Mouse (Mus musculus) liver, embryonic 14.5 days (tissue): ENCODE data around the gene Inhbb. TPM values are rescaled to one million over a fixed set of nuclear protein-coding genes. Genes with fewer than 3 reads are reported as not detected.

Source experiments
- ATAC-seq: fragments of 200-750 bp; cut with Nextera tagmentation; 2 replicates; pipeline ENCODE4 v1.8.0; 2017; ENCODE audit warnings: moderate number of reproducible peaks, mild to moderate bottlenecking, moderate library complexity; ENCODE audit not compliant: insufficient read depth
- DNase-seq, 3 experiments: peaks; one replicate each; pipeline ENCODE4 v3.0.0-alpha.2; 2012 to 2013; ENCODE audit warnings: low read depth in 3 of 3, low spot score in 3 of 3
- H3K27ac ChIP-seq: fragments of 300-500 bp; sonication (generic); 2 replicates; pipeline ENCODE4 v1.5.1; 2014; ENCODE audit warnings: moderate library complexity, mild to moderate bottlenecking, control low read depth, inconsistent platforms
- H3K27me3 ChIP-seq: fragments of 300-500 bp; sonication (generic); 2 replicates; pipeline ENCODE4 v1.6.1; 2014; ENCODE audit warnings: mild to moderate bottlenecking, low read length, moderate library complexity; ENCODE audit not compliant: control insufficient read depth, insufficient read depth
- H3K36me3 ChIP-seq: fragments of 300-500 bp; sonication (generic); replicated peaks from 2 replicates; pipeline ENCODE4 v1.6.1; 2014; ENCODE audit warnings: low read depth; ENCODE audit not compliant: control insufficient read depth, insufficient read depth
- H3K4me1 ChIP-seq, 2 experiments: fragments of 200-500 bp in 1 of 2; fragments of 300-500 bp in 1 of 2; sonication (generic) in 1 of 2; replicated peaks; 2 replicates each; pipeline ENCODE4 v1.6.1; 2012 to 2014; ENCODE audit warnings: antibody characterized with exemption in 1 of 2, inconsistent platforms in 1 of 2, low read length in 1 of 2; ENCODE audit not compliant: control insufficient read depth in 2 of 2, insufficient read depth in 2 of 2
- H3K4me2 ChIP-seq: fragments of 300-500 bp; sonication (generic); 2 replicates; pipeline ENCODE4 v1.6.1; 2014; ENCODE audit warnings: low read depth, mild to moderate bottlenecking, control low read depth, moderate library complexity
- H3K4me3 ChIP-seq, 2 experiments: fragments of 200-500 bp in 1 of 2; fragments of 300-500 bp in 1 of 2; sonication (generic) in 1 of 2; 2 replicates each; pipeline ENCODE4 v1.5.1; 2012 to 2014; ENCODE audit warnings: low read depth in 2 of 2, low read length in 2 of 2, mild to moderate bottlenecking in 2 of 2, control low read depth in 1 of 2, inconsistent platforms in 1 of 2, moderate library complexity in 1 of 2; ENCODE audit not compliant: insufficient read depth in 1 of 2
- H3K9ac ChIP-seq: fragments of 300-500 bp; sonication (generic); replicated peaks from 2 replicates; pipeline ENCODE4 v1.6.1; 2014; ENCODE audit warnings: mild to moderate bottlenecking, control low read depth, moderate library complexity
- H3K9me3 ChIP-seq: fragments of 300-500 bp; sonication (generic); 2 replicates; pipeline ENCODE4 v1.6.1; 2016; ENCODE audit warnings: low read length, mixed read lengths; ENCODE audit not compliant: control insufficient read depth
- CTCF ChIP-seq: IDR thresholded peaks from 2 replicates; pipeline ENCODE4 v1.5.1; 2016; ENCODE audit warnings: antibody characterized with exemption, low read depth, control low read depth
- EP300 ChIP-seq: IDR thresholded peaks from 2 replicates; pipeline ENCODE4 v1.6.1; 2016; ENCODE audit warnings: antibody characterized with exemption, low read depth
- WGBS: fragments of 180-500 bp; shearing (Covaris S2); extraction: QIAGEN DNeasy Blood & Tissue Kit; methylation state at CpG from one replicate; pipeline ENCODE4 v1.1.7; 2014; ENCODE audit not compliant: insufficient replicate concordance; 5-methylcytosine and 5-hydroxymethylcytosine counted together
- polyA plus RNA-seq, 2 experiments: library from polyadenylated mRNA; depleted of rRNA in 1 of 2; stranded (reverse) in 1 of 2; unstranded in 1 of 2; fragments of >200 nt; fragmentation: Nextera tagmentation in 1 of 2; extraction: Ambion mirVana in 1 of 2; gene quantifications; 2 replicates each; pipeline versions ENCODE4 v1.2.1 to v1.2.3; 2012 to 2014

Gene Inhbb
- polyA plus RNA-seq, 2 experiments = 0.03 to 0.08 TPM

DNA sequence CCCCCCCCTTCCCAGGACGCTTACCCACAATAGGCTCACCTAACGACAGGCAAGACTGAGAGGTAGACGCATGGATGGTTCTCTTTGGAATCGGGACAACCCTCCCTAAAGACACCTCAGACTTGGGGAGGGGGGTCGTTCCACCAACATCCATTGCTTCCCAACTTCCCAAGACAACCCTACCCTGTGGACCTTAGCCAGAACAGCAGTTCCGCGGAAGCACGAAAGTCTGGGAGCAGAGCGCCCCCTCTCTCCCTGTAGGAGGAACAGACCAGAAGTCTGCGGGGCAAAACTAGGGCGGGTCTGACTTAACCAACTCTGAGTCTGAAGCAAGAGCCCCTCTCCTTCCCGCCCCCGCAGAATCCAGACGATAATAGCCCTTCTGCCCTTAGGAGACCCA lies 1.5 kb upstream of the Inhbb start:
- Histone ChIP-seq H3K9ac (no peak overlapping the region), H3K36me3 (no peaks in the 10 kb centered on the region), H3K4me2 (no peak overlapping the region), H3K4me3 (no peak overlapping the region), H3K27ac (no peak overlapping the region), H3K9me3 (no peaks in the 10 kb centered on the region), H3K4me1 (no peaks in the 10 kb centered on the region), H3K27me3 (peaks cover 55% of the 10 kb centered on the region)
- TF ChIP-seq CTCF (peak; percentile 52), EP300 (no peak)
- 6% methylated on average over 13 of the region's 14 CpGs for WGBS
- DNase-seq (no peak), ATAC-seq (no peak)

DNA sequence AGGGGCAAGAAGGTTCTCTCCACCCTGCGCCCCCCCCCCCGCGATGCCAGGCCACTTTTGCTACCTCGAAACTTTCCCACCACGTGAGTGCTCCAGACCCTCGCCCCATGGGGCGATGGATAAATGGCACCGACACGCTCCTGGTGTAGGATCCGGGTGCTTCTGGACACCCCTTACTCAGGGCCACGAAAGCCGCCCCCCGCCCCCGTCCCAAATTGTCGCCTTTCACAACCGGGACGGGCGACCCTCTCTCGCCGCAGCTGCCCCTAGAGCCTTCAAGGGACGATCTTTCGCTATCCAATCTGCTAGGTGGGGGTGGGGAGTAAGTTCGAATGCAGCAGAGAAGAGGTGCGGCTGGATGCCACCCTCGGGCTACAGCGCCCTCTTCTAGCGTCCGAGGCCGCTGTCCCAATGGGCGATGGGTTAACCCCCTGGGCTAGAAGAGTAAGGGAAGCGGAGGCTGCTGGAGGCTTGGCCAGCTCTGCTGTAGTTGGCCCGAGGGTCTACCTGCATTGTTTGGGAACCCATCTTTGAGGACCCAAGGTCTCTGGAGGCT lies 490 bp upstream of the Inhbb start:
- no peaks in the 10 kb centered on the region for H3K9me3 ChIP-seq
- ATAC-seq (no peak), DNase-seq (no peak)
- no peak overlapping the region for H3K27ac ChIP-seq
- no peak overlapping the region for H3K9ac ChIP-seq
- WGBS = 1% methylated on average over 30 of the region's 32 CpGs
- peak overlapping the region; percentile 64 for H3K4me2 ChIP-seq
- peaks cover 56% of the 10 kb centered on the region for H3K27me3 ChIP-seq
- TF ChIP-seq EP300 = no peak
- TF ChIP-seq CTCF = no peak
- H3K4me3 ChIP-seq = peak overlapping the region in 1 of 2 experiments; percentile 47; a peak in 2 of 4 replicates
- no peaks in the 10 kb centered on the region for H3K36me3 ChIP-seq
- no peaks in the 10 kb centered on the region for H3K4me1 ChIP-seq

DNA sequence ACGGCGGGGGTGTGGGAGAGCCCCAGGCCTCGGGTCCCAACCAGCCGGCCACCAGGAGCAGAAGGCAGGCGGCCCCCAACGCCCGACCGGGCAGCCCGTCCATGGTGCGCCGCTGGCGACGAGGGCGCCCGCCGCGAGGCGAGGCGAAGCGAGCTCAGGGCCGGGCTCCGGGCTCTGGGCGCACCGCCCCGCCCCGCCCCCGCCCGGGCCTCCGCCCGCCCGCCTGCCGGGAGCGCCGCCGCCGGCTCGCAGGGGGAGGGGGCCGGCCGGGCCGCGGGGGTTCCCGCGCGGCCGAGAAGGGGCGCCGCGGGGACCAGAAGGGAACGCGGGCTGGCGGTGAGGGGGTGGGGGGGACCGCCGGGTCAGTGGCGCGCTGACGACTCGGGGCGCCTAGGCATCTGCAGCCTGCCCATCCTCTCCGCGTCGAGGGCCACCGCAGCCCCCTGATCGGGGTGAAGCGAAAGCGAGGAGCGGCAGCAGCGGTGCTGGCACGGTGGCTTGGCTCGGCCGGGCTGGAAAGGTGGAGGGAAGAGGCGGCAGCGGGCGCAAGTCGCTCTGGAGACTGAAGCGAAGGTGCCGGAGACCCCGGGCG lies 968 bp downstream of the Inhbb start:
- TF ChIP-seq CTCF = no peak
- no peak for DNase-seq
- WGBS = under 1% methylated on average over 52 of the region's 78 CpGs
- Histone ChIP-seq H3K36me3 (no peaks in the 10 kb centered on the region), H3K4me2 (peak overlapping the region; percentile 64), H3K27me3 (peaks cover 56% of the 10 kb centered on the region), H3K9ac (no peak overlapping the region), H3K4me1 (no peaks in the 10 kb centered on the region), H3K9me3 (no peaks in the 10 kb centered on the region), H3K4me3 (peak overlapping the region; percentile 28 to 47), H3K27ac (no peak overlapping the region)
- peak; percentile 34; the same call in 1 of the 2 replicates for ATAC-seq

DNA sequence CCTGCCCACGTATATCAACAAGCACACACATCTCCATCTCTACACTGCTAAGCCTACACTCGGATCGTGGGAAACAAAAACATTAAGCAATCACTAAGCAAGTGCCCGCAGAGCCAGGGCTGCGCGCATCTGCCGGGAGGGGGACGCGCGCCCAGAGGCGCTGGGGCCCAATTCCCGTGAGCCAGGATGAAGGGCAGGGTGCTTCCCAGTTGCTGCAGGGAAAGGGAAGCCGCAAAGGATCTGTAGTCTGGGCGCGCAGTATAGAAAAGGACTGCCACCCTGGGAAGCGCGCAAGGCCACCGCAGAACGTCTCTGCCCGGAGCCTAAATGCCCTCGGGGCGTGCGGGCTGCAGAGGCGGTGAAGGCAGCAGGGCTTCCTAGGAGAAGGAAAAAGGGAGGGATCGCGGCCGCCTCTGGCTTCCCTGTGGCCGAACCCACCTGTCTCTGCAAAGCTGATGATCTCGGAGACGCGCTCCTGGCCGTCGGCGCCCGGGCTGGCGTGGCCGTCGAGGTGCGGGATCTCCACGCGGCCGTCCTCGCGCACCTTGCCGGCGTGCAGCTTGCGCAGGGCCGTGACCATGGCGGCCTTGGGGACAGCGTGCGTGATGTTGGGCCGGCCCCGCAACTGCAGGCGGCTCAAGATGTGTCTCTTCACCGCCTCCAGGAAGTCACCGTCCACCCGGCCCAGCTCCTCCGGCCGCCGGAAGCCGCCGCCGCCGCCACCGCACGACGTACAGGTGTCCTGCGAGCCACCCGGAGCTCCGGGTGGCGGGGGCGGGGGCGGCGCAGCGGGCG lies 1.7 kb downstream of the Inhbb start:
- peaks cover 56% of the 10 kb centered on the region for H3K27me3 ChIP-seq
- H3K4me1 ChIP-seq = no peaks in the 10 kb centered on the region
- 0 out of 2 replicates have a peak, but pooled peaks have one; percentile 9 for ATAC-seq
- TF ChIP-seq EP300 = no peak
- TF ChIP-seq CTCF = no peak
- peak overlapping the region in 1 of 2 experiments; percentile 47; a peak in 2 of 4 replicates for H3K4me3 ChIP-seq
- H3K4me2 ChIP-seq = peak overlapping the region; percentile 64
- no peak overlapping the region for H3K9ac ChIP-seq
- no peaks in the 10 kb centered on the region for H3K9me3 ChIP-seq
- no peak overlapping the region for H3K27ac ChIP-seq
- no peaks in the 10 kb centered on the region for H3K36me3 ChIP-seq
- WGBS = 3% methylated on average over 76 of the region's 76 CpGs
- DNase-seq = no peak
